Mouse (Mus musculus): ENCODE results near the gene Tcirg1.

DNA sequence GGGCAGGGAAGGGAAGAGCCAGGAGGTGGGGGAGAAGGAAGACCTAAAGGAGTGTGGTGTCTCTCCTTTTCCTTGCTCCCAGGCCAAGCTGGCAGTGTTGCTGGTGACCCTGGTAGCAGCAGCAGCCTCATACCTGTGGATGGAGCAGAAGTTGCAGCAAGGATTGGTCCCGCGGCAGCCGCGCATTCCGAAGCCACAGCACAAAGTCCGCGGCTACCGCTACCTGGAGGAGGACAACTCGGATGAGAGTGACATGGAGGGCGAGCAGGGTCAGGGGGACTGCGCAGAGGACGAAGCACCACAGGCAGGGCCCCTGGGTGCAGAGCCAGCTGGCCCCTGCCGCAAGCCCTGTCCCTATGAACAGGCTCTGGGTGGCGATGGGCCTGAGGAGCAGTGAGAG is 41.6 kb upstream of the Tcirg1 start:
- TF ChIP-seq CTCF (IDR thresholded peaks at IDR 0.05; ENCODE audit: borderline replicate concordance, insufficient read depth, low read depth, low read length) (no peak), POLR2A (IDR thresholded peaks at IDR 0.05; ENCODE audit: borderline replicate concordance, insufficient read depth, low read length) (no peak)
